8 mouse cellular contexts compared by ENCODE assay signal in genomic region chr17:29008326-29008650, GRCm38 (mm10). TPM values are rescaled to one million over a fixed set of nuclear protein-coding genes. Genes with fewer than 3 reads are reported as not detected.
A peak's percentile ranks its signal among the peaks of the same experiment; 100 is the strongest.
DNase-seq lines count a peak whose midpoint lies in the region; ATAC-seq and TF ChIP-seq lines count a peak whose summit lies in the region.

No protein-coding gene starts in this region.

- H3K4me1 ChIP-seq in spleen, adult 2 months (ENCODE audit: control insufficient read depth, insufficient read depth, insufficient read length), result peaks cover 13% of the 10 kb centered on the region
- peaks cover 20% of the 10 kb centered on the region for H3K4me1 ChIP-seq in liver, embryonic 11.5 days (replicated peaks; ENCODE audit: control insufficient read depth, insufficient read depth, low read length)

- DNase-seq in embryo, embryonic 9.5 days (ENCODE audit: extremely low spot score), result peak; percentile 42
- no peak for DNase-seq in embryo, embryonic 10.5 days (ENCODE audit: low spot score)
- no peak for DNase-seq in spleen, adult 2 months (ENCODE audit: low read depth in 1 of 2, low spot score in 2 of 2)
- no peak for DNase-seq in spleen, adult 18-20 months
- DNase-seq in liver, embryonic 11.5 days (ENCODE audit: low spot score), result no peak

- H3K4me2 ChIP-seq in liver, embryonic 11.5 days, result peak overlapping the region; percentile 87

- 17% methylated on average over 8 of the region's 8 CpGs for WGBS in spleen, adult 2 months
- WGBS in liver, embryonic 11.5 days, result 24% methylated on average over 8 of the region's 8 CpGs

- H3K36me3 ChIP-seq in spleen, adult 2 months (ENCODE audit: control insufficient read depth, insufficient read depth, low read length), result no peaks in the 10 kb centered on the region
- H3K36me3 ChIP-seq in liver, embryonic 11.5 days (ENCODE audit: control insufficient read depth, insufficient read depth, low read length), result no peaks in the 10 kb centered on the region

- H3K27ac ChIP-seq in spleen, adult 2 months (ENCODE audit: insufficient read depth, low read length), result peak overlapping the region; percentile 92
- peak overlapping the region; percentile 88 for H3K27ac ChIP-seq in liver, embryonic 11.5 days (ENCODE audit: low read depth, low read length)

- H3K27me3 ChIP-seq in spleen, adult 2 months (ENCODE audit: control insufficient read depth, insufficient read depth, low read length), result no peaks in the 10 kb centered on the region
- no peaks in the 10 kb centered on the region for H3K27me3 ChIP-seq in liver, embryonic 11.5 days (replicated peaks; ENCODE audit: control insufficient read depth, insufficient read depth, low read length)

- peak overlapping the region; percentile 96 for H3K9ac ChIP-seq in liver, embryonic 11.5 days (ENCODE audit: low read depth, low read length)

- no peak for ATAC-seq in liver, embryonic 11.5 days (replicated peaks; ENCODE audit: low FRiP score)
- ATAC-seq in inflammation-experienced regulatory T-cells, adult 6 months, result no peak
- no peak for ATAC-seq in megakaryocyte-erythroid progenitor cell, adult 5-6 weeks (replicated peaks; ENCODE audit: low FRiP score, low TSS enrichment, poor library complexity, severe bottlenecking)
- no peak for ATAC-seq in monocyte, adult 5-6 weeks (replicated peaks; ENCODE audit: insufficient number of reproducible peaks, low FRiP score, low TSS enrichment, poor library complexity, severe bottlenecking)

- TF ChIP-seq CTCF in spleen, adult 2 months (IDR thresholded peaks at IDR 0.05; ENCODE audit: extremely low read depth, insufficient read depth, insufficient read length, insufficient replicate concordance), result no peak

- no peak for TF ChIP-seq POLR2A in spleen, adult 2 months (IDR thresholded peaks at IDR 0.05; ENCODE audit: low read depth, low read length)

- H3K9me3 ChIP-seq in liver, embryonic 11.5 days (ENCODE audit: control insufficient read depth, low read length), result no peaks in the 10 kb centered on the region

- H3K4me3 ChIP-seq in spleen, adult 2 months (ENCODE audit: extremely low read depth, insufficient read depth, insufficient read length), result peak overlapping the region; percentile 76; the same call in 1 of the 2 replicates
- peak overlapping the region; percentile 99 for H3K4me3 ChIP-seq in liver, embryonic 11.5 days (ENCODE audit: low read depth, low read length)

RNA-seq across cellular contexts. Expression of gene Stk38, which starts 0.5 kb away (rescaled TPM):
- 119 and 149 TPM in 2 replicates for polyA plus RNA-seq in spleen, adult 2 months (2012; rRNA removed)
- 83.3 and 90.1 TPM in 2 replicates for polyA plus RNA-seq in liver, embryonic 11.5 days (2014; fragmentation: Nextera tagmentation; extraction: Ambion mirVana)
- 100 to 1,000 TPM; 155 to 250 (median 235) TPM for polyA plus RNA-seq in inflammation-experienced regulatory T-cells, adult 6 months (2017; shearing (Covaris generic))
- total RNA-seq in megakaryocyte-erythroid progenitor cell, adult 5-6 weeks (2014; fragmentation: Nextera tagmentation), result 123 TPM in 2 replicates
- total RNA-seq in megakaryocyte-erythroid progenitor cell, adult 5-6 weeks (2017), result 79.5 and 95.0 TPM in 2 replicates
- 369 to 443 TPM (median 402 TPM) in 3 replicates for total RNA-seq in monocyte, adult 5-6 weeks (2017)

RNA-seq across cellular contexts. Expression of gene Srsf3, which starts 24.1 kb away (rescaled TPM):
- polyA plus RNA-seq in spleen, adult 2 months (2012; rRNA removed), result 189 and 210 TPM in 2 replicates
- polyA plus RNA-seq in liver, embryonic 11.5 days (2014; fragmentation: Nextera tagmentation; extraction: Ambion mirVana), result 532 and 579 TPM in 2 replicates
- polyA plus RNA-seq in inflammation-experienced regulatory T-cells, adult 6 months (2017; shearing (Covaris generic)), result 100 to 1,000 TPM; 296 to 519 (median 387) TPM
- 501 and 513 TPM in 2 replicates for total RNA-seq in megakaryocyte-erythroid progenitor cell, adult 5-6 weeks (2014; fragmentation: Nextera tagmentation)
- total RNA-seq in megakaryocyte-erythroid progenitor cell, adult 5-6 weeks (2017), result 747 and 1,154 TPM in 2 replicates
- total RNA-seq in monocyte, adult 5-6 weeks (2017), result 679 to 753 TPM (median 702 TPM) in 3 replicates

RNA-seq across cellular contexts. Expression of gene Kctd20, which starts 56.5 kb away (rescaled TPM):
- polyA plus RNA-seq in spleen, adult 2 months (2012; rRNA removed), result 27.4 and 58.3 TPM in 2 replicates
- 75.2 and 89.2 TPM in 2 replicates for polyA plus RNA-seq in liver, embryonic 11.5 days (2014; fragmentation: Nextera tagmentation; extraction: Ambion mirVana)
- polyA plus RNA-seq in inflammation-experienced regulatory T-cells, adult 6 months (2017; shearing (Covaris generic)), result 10 to 100 TPM; 34.6 to 46.0 (median 39.5) TPM
- 23.5 and 33.8 TPM in 2 replicates for total RNA-seq in megakaryocyte-erythroid progenitor cell, adult 5-6 weeks (2014; fragmentation: Nextera tagmentation)
- total RNA-seq in megakaryocyte-erythroid progenitor cell, adult 5-6 weeks (2017), result 31.4 and 39.9 TPM in 2 replicates
- 67.0 to 103 TPM (median 95.1 TPM) in 3 replicates for total RNA-seq in monocyte, adult 5-6 weeks (2017)
